Mouse (Mus musculus) ovary, adult 18-20 months (tissue): ENCODE data around the gene Ap3b1.

Source experiments
- DNase-seq: peaks from one replicate; pipeline ENCODE4 v3.0.0; 2022; ENCODE audit warnings: low spot score, mixed read lengths

The Ap3b1 gene

DNA sequence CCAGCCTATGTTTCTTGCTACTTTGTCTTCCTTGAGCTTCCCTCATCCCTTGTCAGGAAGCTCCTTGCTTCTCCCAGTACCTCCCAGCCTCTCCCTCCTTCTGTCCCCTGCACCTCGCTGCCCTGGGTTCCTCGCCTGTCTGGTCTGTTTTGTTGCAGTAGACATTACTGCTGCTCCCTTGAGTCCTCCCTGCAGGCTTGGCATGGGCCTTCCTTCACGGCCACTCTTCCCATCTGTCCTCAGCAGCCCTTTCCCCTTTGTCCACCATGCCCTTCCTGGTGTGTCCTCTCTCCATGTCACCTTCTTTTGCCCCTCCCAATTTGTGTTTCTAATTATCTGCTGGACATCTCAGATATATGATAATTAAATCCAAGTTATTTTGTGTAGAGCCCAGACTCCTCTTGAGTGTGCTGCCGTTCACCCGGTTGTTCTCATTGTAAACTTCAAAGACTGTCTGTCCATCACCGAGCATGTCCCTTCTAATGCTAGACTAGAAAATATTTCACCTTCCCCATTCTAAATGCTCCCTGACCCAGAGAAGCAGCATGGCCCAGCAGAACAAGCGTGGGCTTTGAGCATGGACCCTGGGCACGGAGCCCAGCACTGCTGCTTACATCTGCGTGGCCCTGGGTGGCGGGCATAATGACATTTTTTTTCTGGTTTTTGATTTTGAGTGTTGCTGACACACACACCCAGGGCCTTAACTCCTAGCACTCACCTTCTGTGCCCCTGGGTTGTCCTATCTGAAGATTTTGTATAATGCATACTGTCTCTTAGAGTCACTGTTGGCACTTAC is 181.3 kb downstream of the Ap3b1 start:
- no peak for DNase-seq

DNA sequence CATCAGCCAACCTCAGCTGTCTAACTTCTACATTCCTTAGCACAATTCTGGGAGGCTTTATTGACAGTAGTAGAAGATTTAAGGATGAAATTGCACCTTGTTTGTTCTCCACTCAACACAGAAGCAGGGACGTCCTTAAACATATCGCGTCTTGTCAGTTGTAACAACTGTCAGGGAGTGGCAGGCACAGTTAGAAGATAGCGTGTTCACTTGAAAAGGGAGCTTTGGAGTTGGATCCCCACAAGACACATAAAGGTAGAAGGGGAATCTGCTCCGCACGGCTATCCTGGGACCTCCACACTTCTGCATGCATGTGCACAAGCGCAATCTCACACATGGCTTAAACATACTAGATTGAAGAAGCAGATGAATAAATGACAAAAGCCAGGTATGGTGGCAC is 183.3 kb downstream of the Ap3b1 start:
- no peak for DNase-seq

DNA sequence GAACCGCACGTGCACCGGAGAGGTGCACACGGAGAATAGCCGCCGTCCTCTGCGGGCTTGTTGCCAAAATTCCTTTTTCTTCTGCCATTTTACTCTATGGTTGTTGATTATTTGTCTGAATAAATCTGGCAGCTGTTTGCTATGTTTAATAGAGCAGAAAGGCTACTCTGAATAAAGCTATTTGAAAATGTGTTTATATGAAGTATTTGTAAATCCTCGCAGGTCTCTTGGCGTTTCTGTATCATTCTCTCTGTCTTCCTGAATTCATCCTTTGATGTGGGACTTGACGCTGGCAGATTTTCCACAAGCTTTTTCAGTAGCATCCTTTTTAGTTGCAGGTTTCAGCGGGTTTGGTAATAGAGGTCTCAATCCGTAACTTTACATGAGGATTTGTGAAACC is 185.5 kb downstream of the Ap3b1 start:
- no peak for DNase-seq

DNA sequence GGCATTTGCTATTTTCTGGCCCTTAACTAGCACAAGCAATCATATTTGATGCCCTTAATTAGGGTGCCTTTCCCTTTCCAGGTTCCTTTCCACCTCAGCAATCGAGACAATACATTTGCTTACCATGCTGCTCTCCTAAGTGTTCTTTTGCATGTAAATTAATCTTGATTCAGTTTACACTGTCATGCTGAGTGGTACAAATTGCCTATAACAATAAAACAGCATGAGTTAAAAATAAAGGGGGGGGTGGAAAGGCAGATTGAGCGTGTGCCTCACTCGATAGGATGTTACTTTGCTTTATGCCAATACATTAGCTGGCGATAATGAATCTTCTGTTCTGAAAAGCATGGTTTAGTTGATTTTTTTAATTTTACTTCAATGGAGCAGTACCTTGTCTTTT is 187.0 kb downstream of the Ap3b1 start:
- DNase-seq: no peak

DNA sequence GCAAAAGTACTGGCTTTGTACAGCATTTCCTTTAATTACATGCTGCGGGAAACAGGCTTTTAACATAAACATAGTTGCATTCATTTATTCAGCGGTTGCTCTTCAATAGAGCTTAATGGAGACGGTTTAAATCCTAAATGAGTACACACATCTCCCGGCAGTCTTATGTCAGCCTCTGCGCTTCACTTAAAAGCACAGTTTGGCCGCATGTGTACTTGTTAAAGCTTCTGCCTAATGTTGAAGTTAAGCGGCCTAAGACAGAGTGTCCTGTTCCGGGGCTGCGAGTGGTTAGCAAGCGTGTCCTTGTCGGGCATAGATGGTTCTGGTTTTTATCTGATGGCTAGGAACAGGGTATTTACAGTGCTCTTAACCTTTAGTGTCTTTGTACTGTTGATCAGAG is 187.5 kb downstream of the Ap3b1 start:
- DNase-seq: peak; percentile 31

DNA sequence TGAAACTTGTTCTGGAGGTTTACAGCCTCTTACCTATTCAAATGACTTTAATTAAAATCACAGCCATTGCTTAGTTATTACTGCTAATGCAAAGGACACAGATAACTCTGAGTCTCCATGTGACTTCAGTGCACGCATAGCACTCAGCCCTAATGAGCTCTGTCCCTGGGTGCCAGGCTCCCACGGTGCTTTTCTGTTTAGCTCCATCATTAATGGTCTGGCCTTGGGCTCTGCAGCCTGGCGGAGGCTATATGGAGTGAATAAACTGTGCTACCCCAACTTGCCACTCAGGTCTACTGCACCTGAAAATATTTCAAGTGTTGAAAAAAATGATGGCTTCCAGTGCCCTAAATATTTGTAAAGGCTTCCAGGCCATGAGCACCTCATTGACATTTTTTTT is 190.8 kb downstream of the Ap3b1 start:
- no peak for DNase-seq

DNA sequence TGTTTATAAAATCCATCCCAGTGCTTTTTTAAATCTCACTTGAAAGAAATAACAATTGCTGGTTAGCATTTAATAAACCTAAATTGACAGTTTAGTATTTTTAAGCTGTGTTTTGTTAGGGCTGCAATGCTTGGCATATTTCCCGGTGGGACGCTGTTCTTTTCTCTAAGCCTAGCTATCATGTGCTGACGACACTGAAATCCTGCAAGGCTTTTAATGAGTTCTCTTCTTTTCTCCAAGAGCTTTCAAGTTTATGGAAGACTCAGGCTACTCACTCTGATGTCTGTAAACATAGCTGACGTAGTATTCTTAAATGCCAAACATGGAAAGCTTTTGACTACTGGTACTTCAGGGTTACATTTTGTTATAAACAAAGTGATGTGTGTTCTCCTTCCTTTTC is 191.3 kb downstream of the Ap3b1 start:
- DNase-seq: no peak

DNA sequence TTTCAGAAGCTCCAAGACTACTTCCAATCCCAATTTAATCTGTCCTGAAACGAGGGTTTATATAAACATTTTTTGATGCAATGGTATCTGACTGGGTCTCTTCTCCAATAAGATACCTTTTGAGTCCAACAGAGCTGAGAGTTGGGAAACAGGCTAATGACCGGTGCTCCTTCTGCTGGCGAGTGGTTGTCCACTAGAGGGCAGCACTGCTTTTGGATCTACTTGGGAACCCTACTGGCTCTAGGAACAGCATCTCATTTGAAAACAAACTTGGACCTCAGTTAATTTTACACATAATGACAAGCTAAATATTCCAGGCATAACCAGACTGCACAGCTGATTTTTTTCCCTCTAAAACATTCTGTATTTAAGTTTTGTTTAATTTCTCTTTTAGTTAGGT is 201.3 kb downstream of the Ap3b1 start:
- DNase-seq: peak; percentile 64

DNA sequence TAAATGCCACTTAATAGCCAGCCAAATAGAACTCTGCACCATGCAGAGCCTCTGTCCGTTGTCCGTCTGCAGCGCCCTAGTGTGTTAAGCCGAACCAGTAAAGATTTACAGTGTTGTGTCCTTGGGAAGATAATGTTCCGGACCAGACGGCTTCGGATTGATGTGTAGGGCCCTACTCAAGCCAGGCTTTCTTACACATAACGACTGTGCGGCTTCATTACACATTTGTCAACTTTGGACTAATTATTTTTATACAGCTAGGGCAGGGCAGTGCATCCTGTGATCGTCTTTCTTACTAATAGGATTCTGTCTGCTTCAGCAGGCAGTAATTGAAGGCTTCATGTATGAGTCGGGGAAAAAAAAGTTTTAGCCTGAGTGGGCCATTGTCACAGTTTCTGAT is 202.1 kb downstream of the Ap3b1 start:
- DNase-seq: no peak

DNA sequence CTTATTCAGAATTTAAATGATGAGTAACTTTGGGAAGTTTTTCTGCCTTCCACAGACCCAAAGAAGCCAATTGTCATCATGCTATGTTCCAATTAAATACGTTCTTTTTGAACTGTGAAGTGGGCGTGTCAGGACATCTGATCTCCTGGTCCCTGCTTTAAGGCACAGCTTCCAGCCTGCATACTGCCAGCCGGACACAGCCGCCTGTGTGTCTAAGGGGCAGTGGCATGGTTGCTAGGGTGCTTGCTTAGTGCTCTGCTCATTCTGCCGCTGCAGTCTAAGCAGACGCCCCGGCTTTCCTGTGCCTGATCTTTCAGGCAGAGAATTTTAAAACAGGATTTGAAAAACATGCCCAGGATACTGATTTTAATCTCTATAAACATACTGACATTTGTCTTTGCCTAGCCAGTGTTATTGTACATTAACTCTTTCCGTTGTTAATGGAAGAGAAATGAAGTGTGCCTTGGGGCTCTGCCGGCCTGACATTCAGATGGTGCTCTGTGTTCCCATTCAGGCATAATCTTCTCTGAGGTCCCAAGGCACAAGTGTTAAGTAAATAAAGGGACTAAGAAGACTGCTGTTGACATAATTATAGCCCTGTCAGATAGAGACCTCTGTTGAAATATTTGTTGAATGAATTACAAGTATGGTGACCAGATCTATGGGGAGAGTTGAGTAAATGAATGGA is 204.0 kb downstream of the Ap3b1 start:
- no peak for DNase-seq

DNA sequence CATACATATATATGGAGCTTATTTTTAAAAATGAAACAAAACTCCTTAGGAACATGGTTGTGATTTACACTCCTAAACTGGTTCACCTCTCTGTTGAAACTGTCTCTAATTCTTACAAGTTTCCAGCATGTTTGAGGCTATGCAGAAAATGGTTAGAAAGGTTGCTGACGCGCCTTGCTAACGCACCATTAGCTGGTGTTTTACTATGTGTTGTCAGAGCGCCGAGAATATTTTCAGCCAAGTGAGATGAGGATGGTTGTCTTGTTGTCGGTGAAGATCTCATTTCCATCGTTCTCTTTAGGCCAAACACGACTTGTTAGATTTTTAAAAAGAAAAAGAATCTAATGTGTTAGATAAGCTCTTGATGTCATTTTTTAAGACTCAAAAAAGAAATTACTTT is 205.1 kb downstream of the Ap3b1 start:
- DNase-seq: no peak

DNA sequence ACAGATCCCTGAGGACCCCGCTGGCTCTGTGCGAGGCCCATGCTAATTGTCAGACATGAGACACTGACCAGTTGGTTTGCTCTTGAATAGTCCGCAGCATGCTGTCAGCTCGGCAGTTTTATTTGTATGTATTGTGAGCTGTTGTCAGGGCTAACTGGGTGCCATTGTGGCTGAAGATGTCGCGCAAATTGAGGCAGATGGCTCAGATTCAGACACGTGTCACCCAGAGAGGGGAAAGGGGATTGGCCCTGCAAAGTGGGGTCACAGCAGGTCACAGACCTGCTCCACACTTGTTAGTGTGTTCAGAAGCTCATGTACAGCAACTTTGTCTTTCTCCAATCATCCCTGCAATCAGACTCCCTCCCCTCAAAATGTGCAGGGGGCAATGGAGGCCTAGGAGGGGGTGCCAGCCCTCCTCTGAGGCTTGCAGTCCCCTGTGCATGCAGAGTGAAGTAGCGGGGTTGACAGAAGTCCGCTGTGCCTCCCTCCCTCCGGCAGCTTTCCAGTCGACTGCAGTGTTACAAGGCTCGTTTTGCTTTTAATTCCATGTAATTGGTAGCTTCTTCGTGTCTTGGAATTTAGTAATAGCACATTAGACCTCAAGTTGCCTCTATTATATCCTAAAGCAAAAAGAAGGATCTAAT is 205.7 kb downstream of the Ap3b1 start:
- no peak for DNase-seq

DNA sequence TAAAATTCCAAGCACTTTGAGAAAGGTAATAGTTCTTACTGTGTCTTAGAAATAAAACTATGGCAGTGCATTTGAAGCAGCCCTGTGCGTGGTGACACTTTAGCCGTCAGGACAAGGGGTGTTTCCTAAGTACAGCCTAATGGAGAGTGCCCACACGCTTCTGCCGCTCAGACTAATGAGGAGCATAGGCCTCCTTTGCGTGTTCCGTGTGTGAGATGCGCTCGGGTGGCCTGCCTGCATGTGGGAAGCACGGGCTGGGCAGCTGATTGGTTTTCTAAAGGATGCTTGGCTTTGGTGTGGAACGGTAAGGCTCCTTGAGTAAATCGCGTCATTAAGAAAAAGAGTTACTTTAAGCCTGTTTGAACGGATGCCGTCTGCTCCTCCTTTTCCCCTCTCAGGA is 206.4 kb downstream of the Ap3b1 start:
- DNase-seq: no peak

DNA sequence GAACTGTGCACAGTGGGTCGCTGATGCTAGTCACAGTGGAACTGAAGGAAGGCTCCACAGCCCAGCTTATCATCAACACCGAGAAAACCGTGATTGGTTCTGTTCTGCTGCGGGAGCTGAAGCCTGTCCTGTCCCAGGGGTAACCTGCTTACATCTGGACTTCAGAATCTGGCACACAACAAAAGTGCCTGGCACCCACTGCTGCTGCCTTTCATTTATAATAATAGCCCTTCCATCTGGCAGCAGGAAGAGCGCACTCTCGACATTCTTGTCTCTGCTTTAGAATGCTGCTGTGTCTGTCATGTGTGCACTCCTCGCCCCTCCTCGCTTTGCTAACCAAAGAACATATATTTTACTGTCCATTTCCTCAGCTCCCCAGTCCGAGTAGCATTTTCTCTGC is 206.9 kb downstream of the Ap3b1 start:
- no peak for DNase-seq

DNA sequence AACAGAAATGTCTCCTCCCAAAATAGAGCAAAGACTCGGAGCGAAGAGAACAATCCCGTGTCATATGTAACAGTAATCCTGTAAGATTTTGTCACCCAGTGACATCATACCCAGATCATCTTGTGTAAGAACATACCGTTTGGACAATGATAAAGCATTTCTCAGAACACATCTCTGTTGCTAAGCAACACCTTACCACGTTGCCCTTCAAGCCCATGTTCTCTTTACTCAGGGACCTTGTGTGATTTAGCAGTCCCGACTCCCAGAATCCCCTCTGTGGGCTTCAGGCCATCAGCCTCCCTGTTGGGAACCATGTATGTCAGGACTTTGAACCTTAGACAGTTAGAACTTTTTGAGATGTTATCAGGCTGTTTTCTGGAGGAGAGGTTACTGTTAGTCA is 209.0 kb downstream of the Ap3b1 start:
- DNase-seq: no peak

DNA sequence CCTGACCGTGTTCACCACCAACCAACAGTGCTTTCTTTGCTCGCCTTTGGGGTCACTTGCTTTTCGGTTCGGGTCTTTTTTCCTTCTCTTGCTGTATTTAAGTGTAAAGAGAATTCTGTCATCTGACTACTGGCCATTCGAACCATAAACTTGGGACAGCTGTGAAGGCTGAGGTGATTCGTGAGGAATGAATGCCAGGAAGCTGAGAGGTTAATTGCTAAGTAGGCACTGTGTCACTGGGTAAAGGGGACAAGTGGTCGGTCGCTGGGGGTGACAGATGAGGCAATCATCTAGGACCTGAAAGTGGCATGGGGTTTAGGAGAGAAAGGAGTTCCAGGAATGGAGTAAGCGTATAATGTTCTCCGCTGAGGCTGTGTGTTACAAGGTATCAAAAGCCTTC is 212.2 kb downstream of the Ap3b1 start:
- no peak for DNase-seq

DNA sequence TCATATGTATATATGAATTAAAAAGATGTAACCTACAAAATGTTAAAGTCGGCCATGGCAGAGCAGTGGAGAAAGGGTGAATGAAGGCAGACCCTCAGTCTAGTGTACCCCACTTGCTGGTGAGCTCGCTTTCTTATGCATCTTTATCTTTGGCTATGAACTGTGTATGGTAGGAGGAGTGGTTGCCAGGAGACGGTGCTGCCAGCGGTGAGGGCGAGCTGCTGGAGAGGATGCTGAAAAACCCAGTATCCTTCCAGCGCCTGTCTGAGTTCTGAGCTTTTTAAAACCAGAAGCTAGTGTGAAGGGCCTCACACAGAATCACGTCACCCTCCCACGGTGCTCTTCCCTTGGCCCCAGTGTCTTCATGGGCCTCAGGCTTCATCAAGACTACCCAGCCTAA is 214.6 kb downstream of the Ap3b1 start:
- no peak for DNase-seq

DNA sequence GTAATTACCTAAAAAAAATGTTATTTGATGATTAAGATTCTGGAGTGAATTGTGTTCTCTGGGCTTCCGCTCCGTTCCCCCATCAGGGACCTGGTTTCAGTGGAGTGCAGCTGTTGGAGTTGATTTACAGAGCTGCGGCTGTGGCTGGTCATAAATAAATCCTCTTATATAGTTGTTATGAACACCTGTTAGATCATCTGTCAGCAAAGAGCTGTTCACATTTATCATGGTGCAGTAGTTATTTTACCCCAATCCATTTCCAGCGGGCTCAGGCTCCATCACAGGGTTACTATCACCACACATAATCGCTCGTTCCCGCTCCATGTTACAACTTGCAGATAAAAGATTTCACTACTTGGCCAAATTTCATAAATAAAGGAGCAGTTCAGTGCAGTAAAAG is 215.1 kb downstream of the Ap3b1 start:
- DNase-seq: no peak

DNA sequence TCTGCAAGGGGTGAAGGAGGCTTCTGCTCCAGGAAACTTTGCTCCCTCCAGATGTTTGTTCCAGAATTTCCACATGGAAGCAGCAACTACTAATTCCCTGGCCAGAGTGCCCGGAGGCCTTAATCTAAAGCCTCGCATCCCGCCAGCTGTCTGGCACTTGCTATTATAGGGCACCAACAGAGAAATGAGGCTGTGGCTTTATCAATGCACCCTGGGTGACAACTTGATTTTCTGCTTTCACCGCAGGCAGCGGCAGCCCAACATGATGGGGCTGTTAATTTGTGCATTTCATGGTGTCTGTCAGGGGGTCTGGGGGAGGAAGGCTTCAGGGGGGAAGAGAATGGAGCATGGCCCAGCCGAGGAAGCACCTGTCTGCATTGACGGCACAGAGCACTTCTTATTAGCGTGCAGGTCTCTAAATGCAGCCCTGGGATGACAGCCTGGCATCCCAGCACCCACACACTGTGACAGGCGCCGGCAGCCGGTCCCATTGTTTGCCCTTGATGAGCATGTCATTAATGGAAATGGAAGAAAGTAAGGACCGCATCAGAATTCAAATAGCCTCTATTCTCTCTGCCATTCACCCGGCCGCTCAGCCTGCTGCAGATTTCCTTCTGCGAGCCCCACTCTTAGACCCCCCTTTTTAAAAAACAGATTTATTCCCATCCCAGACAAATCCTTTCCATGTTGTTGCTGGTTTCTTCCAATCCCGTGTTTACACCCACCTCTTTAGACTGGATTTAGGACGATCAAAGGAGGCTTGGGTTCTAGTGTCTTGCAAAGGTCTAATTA is 217.0 kb downstream of the Ap3b1 start:
- DNase-seq: no peak

DNA sequence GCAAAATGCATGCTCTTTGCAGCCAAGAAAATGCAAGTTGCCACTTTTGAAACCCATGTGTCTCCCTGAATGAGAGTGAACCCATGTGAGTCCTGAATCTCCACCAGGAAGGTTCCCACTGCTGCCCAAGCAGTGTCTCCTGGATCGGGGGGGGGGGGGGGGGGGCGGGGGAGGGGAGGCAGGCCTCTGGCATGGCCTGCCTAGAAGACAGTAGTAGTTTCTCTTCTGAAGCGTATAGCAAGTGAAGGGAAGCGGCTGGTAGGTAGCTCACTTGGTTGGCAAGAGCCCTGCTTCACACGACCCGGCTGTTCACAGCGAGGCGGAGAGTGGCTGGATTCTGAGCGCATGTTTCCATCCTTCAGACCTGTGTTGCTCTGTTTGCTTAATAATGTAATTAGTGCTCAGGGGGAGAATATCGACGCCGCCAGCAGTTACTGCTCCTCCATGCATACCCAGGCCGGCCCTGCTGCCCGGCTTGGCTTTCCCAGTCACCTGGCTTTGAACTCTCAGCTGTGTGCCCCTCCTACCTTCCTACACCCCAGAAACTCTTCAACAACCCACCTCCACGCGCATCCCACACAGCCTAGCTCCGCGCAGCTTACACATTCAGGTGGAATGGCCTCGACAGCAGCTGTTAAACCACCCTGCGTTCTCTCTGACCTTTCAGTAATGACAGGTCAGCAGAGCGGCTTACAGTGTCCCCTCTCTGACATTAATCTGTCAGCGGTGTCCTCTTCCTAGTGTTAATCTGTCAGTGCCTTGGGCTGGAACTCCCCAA is 217.8 kb downstream of the Ap3b1 start:
- no peak for DNase-seq

DNA sequence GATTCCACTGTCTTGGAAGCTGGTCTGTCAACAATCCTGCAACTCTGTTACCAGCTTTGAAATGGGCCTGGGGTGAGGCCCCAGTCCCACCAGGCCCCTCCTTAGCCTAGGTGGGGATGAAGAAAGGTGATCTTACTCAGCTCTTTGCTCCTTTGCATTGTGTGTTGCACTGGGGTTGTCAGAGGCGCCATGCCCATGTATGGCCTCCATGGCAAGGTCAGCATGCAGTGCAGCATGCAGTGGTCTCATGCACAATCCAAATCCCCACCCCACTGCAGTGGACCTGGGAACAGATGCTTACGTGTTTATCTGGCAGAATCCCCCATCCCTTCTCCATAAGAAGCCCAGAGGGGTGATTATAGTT is 218.4 kb downstream of the Ap3b1 start:
- DNase-seq: no peak

DNA sequence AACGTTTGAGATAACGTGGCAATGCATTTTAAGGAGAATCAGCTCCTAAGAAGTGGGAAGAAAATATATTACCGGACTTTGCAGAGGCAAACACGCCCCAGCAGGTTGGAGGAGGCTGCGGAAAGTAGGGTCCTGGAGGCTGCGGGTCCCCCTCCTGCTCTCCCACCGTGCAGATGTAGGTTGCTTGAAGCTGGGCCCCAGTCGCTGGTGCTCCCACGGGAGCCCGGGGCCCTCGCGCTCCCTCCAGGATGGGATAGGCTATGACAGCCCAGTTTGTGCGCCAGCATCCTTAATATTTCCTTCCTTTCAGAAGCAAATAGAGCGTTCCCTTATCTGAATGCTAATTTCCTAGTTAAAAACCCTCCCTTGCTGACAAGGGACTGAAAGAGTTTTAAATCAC is 236.5 kb downstream of the Ap3b1 start:
- no peak for DNase-seq
